Mouse (Mus musculus): ENCODE data around the gene Phf12. TPM values are rescaled to one million over a fixed set of nuclear protein-coding genes. Genes with fewer than 3 reads are reported as not detected.

The Phf12 gene
- polyA plus RNA-seq, 1 experiment, result 151 TPM

- 36% methylated on average over 9 of the region's 9 CpGs for WGBS
- no peak for DNase-seq
- Histone ChIP-seq H3K27ac (ENCODE audit: control insufficient read depth, insufficient read depth, low read length) (no peak overlapping the region), H3K36me3 (ENCODE audit: control insufficient read depth, insufficient read depth, low read length) (no peaks in the 10 kb centered on the region), H3K27me3 (ENCODE audit: control insufficient read depth, insufficient read depth, low read length) (no peaks in the 10 kb centered on the region; the same call in 1 of the 2 replicates), H3K4me3 (ENCODE audit: control insufficient read depth, insufficient read depth, low read length) (no peak overlapping the region), H3K4me1 (replicated peaks; ENCODE audit: control insufficient read depth, insufficient read depth, low read length) (no peaks in the 10 kb centered on the region)
- TF ChIP-seq CTCF (IDR thresholded peaks at IDR 0.05; ENCODE audit: borderline replicate concordance, control insufficient read depth, extremely low read depth, insufficient read depth, low read length, poor library complexity) (no peak), POLR2A (IDR thresholded peaks at IDR 0.05; ENCODE audit: control insufficient read depth, extremely low read depth, insufficient read depth, low read length, poor library complexity) (no peak)
These were observed 34.7 kb upstream of the Phf12 start for GRCm38 (mm10) chr11:77947860-77948259.

DNA sequence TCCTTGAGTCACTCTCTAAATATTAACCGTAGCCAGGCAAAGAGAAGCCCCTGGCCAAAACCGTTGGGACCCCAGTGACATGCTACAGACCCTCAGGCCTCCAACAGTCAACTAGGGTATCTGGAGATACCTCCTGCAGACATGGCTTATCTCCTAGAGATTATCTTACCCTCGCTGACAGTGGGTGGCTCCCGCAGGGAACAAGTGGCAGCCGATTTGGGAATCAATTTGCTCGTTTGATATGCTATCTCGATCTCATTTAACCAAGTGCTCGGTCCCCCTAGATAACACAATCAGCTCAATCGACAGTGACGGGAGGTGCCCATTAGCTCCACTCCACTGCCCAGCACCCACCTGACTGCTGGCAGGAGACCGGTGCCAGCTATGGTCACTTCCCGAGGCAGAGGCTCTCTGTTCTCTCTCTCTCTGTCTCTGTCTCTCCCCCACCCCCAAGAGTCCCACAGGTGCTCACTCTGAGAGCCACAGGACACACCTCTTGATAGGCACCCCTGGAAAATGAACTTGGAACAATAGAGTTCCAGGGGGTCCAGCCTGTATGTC lies 32.3 kb upstream of the Phf12 start:
- no peaks in the 10 kb centered on the region for H3K4me1 ChIP-seq (replicated peaks; ENCODE audit: control insufficient read depth, insufficient read depth, low read length)
- H3K27me3 ChIP-seq (ENCODE audit: control insufficient read depth, insufficient read depth, low read length), result no peaks in the 10 kb centered on the region; the same call in 1 of the 2 replicates
- no peak overlapping the region for H3K4me3 ChIP-seq (ENCODE audit: control insufficient read depth, insufficient read depth, low read length)
- 55% methylated on average over 12 of the region's 12 CpGs for WGBS
- DNase-seq, result no peak
- no peaks in the 10 kb centered on the region for H3K36me3 ChIP-seq (ENCODE audit: control insufficient read depth, insufficient read depth, low read length)
- TF ChIP-seq CTCF (IDR thresholded peaks at IDR 0.05; ENCODE audit: borderline replicate concordance, control insufficient read depth, extremely low read depth, insufficient read depth, low read length, poor library complexity) (no peak), POLR2A (IDR thresholded peaks at IDR 0.05; ENCODE audit: control insufficient read depth, extremely low read depth, insufficient read depth, low read length, poor library complexity) (no peak)
- H3K27ac ChIP-seq (ENCODE audit: control insufficient read depth, insufficient read depth, low read length), result no peak overlapping the region

- 75% methylated on average over 5 of the region's 5 CpGs for WGBS
- TF ChIP-seq CTCF (IDR thresholded peaks at IDR 0.05; ENCODE audit: borderline replicate concordance, control insufficient read depth, extremely low read depth, insufficient read depth, low read length, poor library complexity) (no peak), POLR2A (IDR thresholded peaks at IDR 0.05; ENCODE audit: control insufficient read depth, extremely low read depth, insufficient read depth, low read length, poor library complexity) (no peak)
- DNase-seq, result no peak
- no peak overlapping the region for H3K4me3 ChIP-seq (ENCODE audit: control insufficient read depth, insufficient read depth, low read length)
- no peaks in the 10 kb centered on the region; the same call in 1 of the 2 replicates for H3K27me3 ChIP-seq (ENCODE audit: control insufficient read depth, insufficient read depth, low read length)
- no peaks in the 10 kb centered on the region for H3K36me3 ChIP-seq (ENCODE audit: control insufficient read depth, insufficient read depth, low read length)
- H3K27ac ChIP-seq (ENCODE audit: control insufficient read depth, insufficient read depth, low read length), result no peak overlapping the region
- no peaks in the 10 kb centered on the region for H3K4me1 ChIP-seq (replicated peaks; ENCODE audit: control insufficient read depth, insufficient read depth, low read length)
These were observed 31.7 kb upstream of the Phf12 start for GRCm38 (mm10) chr11:77950797-77951228.

DNA sequence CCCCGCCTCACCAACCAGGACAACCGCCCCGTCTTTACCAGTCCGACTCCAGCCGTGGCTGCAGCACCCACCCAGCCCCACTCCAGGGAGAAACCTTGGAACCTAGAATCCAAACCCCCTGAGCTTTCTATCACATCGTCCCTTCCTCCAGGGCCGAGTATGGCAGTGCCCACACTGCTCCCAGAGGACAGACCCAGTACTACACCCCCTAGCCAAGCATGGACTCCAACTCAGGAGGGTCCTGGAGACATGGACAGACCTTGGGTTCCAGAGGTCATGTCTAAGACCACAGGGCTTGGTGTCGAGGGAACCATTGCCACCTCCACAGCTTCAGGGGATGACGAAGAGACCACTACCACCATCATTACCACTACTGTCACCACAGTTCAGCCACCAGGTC lies 28.9 kb upstream of the Phf12 start:
- DNase-seq, result peak; percentile 54
- Histone ChIP-seq H3K27ac (ENCODE audit: control insufficient read depth, insufficient read depth, low read length) (no peak overlapping the region), H3K27me3 (ENCODE audit: control insufficient read depth, insufficient read depth, low read length) (no peaks in the 10 kb centered on the region; the same call in 1 of the 2 replicates), H3K4me1 (replicated peaks; ENCODE audit: control insufficient read depth, insufficient read depth, low read length) (no peaks in the 10 kb centered on the region), H3K4me3 (ENCODE audit: control insufficient read depth, insufficient read depth, low read length) (no peak overlapping the region), H3K36me3 (ENCODE audit: control insufficient read depth, insufficient read depth, low read length) (no peaks in the 10 kb centered on the region)
- TF ChIP-seq POLR2A (IDR thresholded peaks at IDR 0.05; ENCODE audit: control insufficient read depth, extremely low read depth, insufficient read depth, low read length, poor library complexity) (no peak), CTCF (IDR thresholded peaks at IDR 0.05; ENCODE audit: borderline replicate concordance, control insufficient read depth, extremely low read depth, insufficient read depth, low read length, poor library complexity) (peak; percentile 72; the same call in 1 of the 2 replicates)
- WGBS, result 50% methylated on average over 9 of the region's 9 CpGs

DNA sequence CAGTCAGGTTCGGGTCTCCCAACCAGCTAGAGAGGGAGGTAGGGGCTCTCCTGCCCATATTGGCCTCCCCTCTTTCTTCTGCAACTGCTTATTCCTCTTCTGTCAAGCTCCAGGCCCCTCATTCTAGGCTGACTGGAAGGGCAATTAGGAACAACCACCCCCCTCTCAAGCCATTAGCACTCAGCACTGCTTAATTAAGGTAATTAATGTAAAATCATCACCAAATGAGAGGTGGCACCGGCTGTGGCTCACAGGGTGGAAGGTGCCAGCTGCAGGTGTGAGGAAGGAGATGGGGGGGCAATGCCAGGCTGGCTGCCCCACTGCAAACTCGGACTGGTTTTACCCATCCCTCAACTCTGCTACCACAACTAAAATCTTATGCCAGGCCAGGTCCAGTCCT lies 26.1 kb upstream of the Phf12 start:
- no peak overlapping the region for H3K27ac ChIP-seq (ENCODE audit: control insufficient read depth, insufficient read depth, low read length)
- WGBS, result 71% methylated on average over 3 of the region's 3 CpGs
- H3K27me3 ChIP-seq (ENCODE audit: control insufficient read depth, insufficient read depth, low read length), result no peaks in the 10 kb centered on the region
- no peaks in the 10 kb centered on the region for H3K4me1 ChIP-seq (replicated peaks; ENCODE audit: control insufficient read depth, insufficient read depth, low read length)
- no peak for TF ChIP-seq CTCF (IDR thresholded peaks at IDR 0.05; ENCODE audit: borderline replicate concordance, control insufficient read depth, extremely low read depth, insufficient read depth, low read length, poor library complexity)
- no peak for TF ChIP-seq POLR2A (IDR thresholded peaks at IDR 0.05; ENCODE audit: control insufficient read depth, extremely low read depth, insufficient read depth, low read length, poor library complexity)
- H3K36me3 ChIP-seq (ENCODE audit: control insufficient read depth, insufficient read depth, low read length), result no peaks in the 10 kb centered on the region
- H3K4me3 ChIP-seq (ENCODE audit: control insufficient read depth, insufficient read depth, low read length), result no peak overlapping the region
- no peak for DNase-seq

GRCm38 (mm10) chr11:77958268-77958667 lies 24.3 kb upstream of the Phf12 start:
- Histone ChIP-seq H3K27me3 (ENCODE audit: control insufficient read depth, insufficient read depth, low read length) (no peaks in the 10 kb centered on the region), H3K4me1 (replicated peaks; ENCODE audit: control insufficient read depth, insufficient read depth, low read length) (no peaks in the 10 kb centered on the region), H3K27ac (ENCODE audit: control insufficient read depth, insufficient read depth, low read length) (no peak overlapping the region), H3K36me3 (ENCODE audit: control insufficient read depth, insufficient read depth, low read length) (no peaks in the 10 kb centered on the region), H3K4me3 (ENCODE audit: control insufficient read depth, insufficient read depth, low read length) (no peak overlapping the region)
- DNase-seq, result no peak
- WGBS, result 85% methylated on average over 2 of the region's 2 CpGs
- TF ChIP-seq POLR2A (IDR thresholded peaks at IDR 0.05; ENCODE audit: control insufficient read depth, extremely low read depth, insufficient read depth, low read length, poor library complexity), result no peak
- no peak for TF ChIP-seq CTCF (IDR thresholded peaks at IDR 0.05; ENCODE audit: borderline replicate concordance, control insufficient read depth, extremely low read depth, insufficient read depth, low read length, poor library complexity)

GRCm38 (mm10) chr11:77958932-77959331 lies 23.6 kb upstream of the Phf12 start:
- Histone ChIP-seq H3K36me3 (ENCODE audit: control insufficient read depth, insufficient read depth, low read length) (no peaks in the 10 kb centered on the region), H3K27ac (ENCODE audit: control insufficient read depth, insufficient read depth, low read length) (no peak overlapping the region), H3K4me1 (replicated peaks; ENCODE audit: control insufficient read depth, insufficient read depth, low read length) (no peaks in the 10 kb centered on the region), H3K27me3 (ENCODE audit: control insufficient read depth, insufficient read depth, low read length) (no peaks in the 10 kb centered on the region), H3K4me3 (ENCODE audit: control insufficient read depth, insufficient read depth, low read length) (no peak overlapping the region)
- no peak for TF ChIP-seq POLR2A (IDR thresholded peaks at IDR 0.05; ENCODE audit: control insufficient read depth, extremely low read depth, insufficient read depth, low read length, poor library complexity)
- TF ChIP-seq CTCF (IDR thresholded peaks at IDR 0.05; ENCODE audit: borderline replicate concordance, control insufficient read depth, extremely low read depth, insufficient read depth, low read length, poor library complexity), result no peak
- no peak for DNase-seq
- 70% methylated on average over 9 of the region's 9 CpGs for WGBS
